Mouse (Mus musculus): Measurements from ENCODE around the gene Fam20c. TPM values are rescaled to one million over a fixed set of nuclear protein-coding genes. Genes with fewer than 3 reads are reported as not detected.
A peak's percentile ranks its signal among the peaks of the same experiment; 100 is the strongest.

Gene Fam20c
- polyA plus RNA-seq, 1 experiment from 2014 or later, result 4.3 TPM

GRCm38 (mm10) chr5:138757616-138758015 lies 3.3 kb downstream of the Fam20c start:
- Histone ChIP-seq H3K27me3 (peaks cover 66% of the 10 kb centered on the region), H3K4me2 (replicated peaks) (no peak overlapping the region), H3K9me3 (no peaks in the 10 kb centered on the region)

GRCm38 (mm10) chr5:138758533-138758932 lies 4.2 kb downstream of the Fam20c start:
- H3K9ac ChIP-seq, result no peak overlapping the region
- H3K4me3 ChIP-seq, result no peak overlapping the region
- H3K36me3 ChIP-seq, result no peaks in the 10 kb centered on the region
- no peak overlapping the region for H3K27ac ChIP-seq
- H3K4me1 ChIP-seq, result peaks cover 58% of the 10 kb centered on the region
- H3K27me3 ChIP-seq, result peaks cover 57% of the 10 kb centered on the region
- WGBS, result 55% methylated on average over 3 of the region's 3 CpGs
- ATAC-seq (ENCODE audit: low FRiP score, low read depth), result no peak
- no peaks in the 10 kb centered on the region for H3K9me3 ChIP-seq
- H3K4me2 ChIP-seq (replicated peaks), result no peak overlapping the region

More at GRCm38 (mm10) chr5:138757616-138758015, 3.3 kb downstream of the Fam20c start:
- Histone ChIP-seq H3K4me3 (no peak overlapping the region), H3K36me3 (no peaks in the 10 kb centered on the region), H3K4me1 (peaks cover 57% of the 10 kb centered on the region), H3K9ac (no peak overlapping the region), H3K27ac (no peak overlapping the region)
- no peak for ATAC-seq (ENCODE audit: low FRiP score, low read depth)
- 89% methylated on average over 12 of the region's 12 CpGs for WGBS

- no peak for ATAC-seq (ENCODE audit: low FRiP score, low read depth)
- WGBS, result 74% methylated on average over 5 of the region's 5 CpGs
- H3K27ac ChIP-seq, result no peak overlapping the region
- H3K4me3 ChIP-seq, result no peak overlapping the region
- no peaks in the 10 kb centered on the region for H3K36me3 ChIP-seq
- H3K4me2 ChIP-seq (replicated peaks), result no peak overlapping the region
- no peaks in the 10 kb centered on the region for H3K9me3 ChIP-seq
- H3K27me3 ChIP-seq, result peaks cover 24% of the 10 kb centered on the region
- peaks cover 29% of the 10 kb centered on the region for H3K4me1 ChIP-seq
- H3K9ac ChIP-seq, result no peak overlapping the region
Measured at GRCm38 (mm10) chr5:138761836-138762334, 7.6 kb downstream of the Fam20c start.

GRCm38 (mm10) chr5:138762361-138762760 lies 8.0 kb downstream of the Fam20c start:
- Histone ChIP-seq H3K36me3 (no peaks in the 10 kb centered on the region), H3K27ac (no peak overlapping the region), H3K27me3 (peaks cover 19% of the 10 kb centered on the region), H3K9ac (no peak overlapping the region), H3K9me3 (no peaks in the 10 kb centered on the region), H3K4me1 (peaks cover 27% of the 10 kb centered on the region), H3K4me3 (no peak overlapping the region), H3K4me2 (replicated peaks) (no peak overlapping the region)
- no peak for ATAC-seq (ENCODE audit: low FRiP score, low read depth)
- 74% methylated on average over 4 of the region's 4 CpGs for WGBS

- H3K27me3 ChIP-seq, result no peaks in the 10 kb centered on the region
- ATAC-seq (ENCODE audit: low FRiP score, low read depth), result no peak
- H3K9ac ChIP-seq, result no peak overlapping the region
- H3K9me3 ChIP-seq, result no peaks in the 10 kb centered on the region
- H3K36me3 ChIP-seq, result no peaks in the 10 kb centered on the region
- no peak overlapping the region for H3K4me2 ChIP-seq (replicated peaks)
- H3K27ac ChIP-seq, result no peak overlapping the region
- peaks cover 25% of the 10 kb centered on the region for H3K4me1 ChIP-seq
- H3K4me3 ChIP-seq, result no peak overlapping the region
- WGBS, result 82% methylated on average over 8 of the region's 8 CpGs
Measured at GRCm38 (mm10) chr5:138764601-138765000, 10.3 kb downstream of the Fam20c start.

- H3K4me2 ChIP-seq (replicated peaks), result no peak overlapping the region
- H3K9ac ChIP-seq, result no peak overlapping the region
- no peaks in the 10 kb centered on the region for H3K36me3 ChIP-seq
- 0 out of 2 replicates have a peak, but pooled peaks cover 4% of the 10 kb centered on the region for H3K4me1 ChIP-seq
- H3K9me3 ChIP-seq, result no peaks in the 10 kb centered on the region
- WGBS, result 75% methylated on average over 11 of the region's 11 CpGs
- ATAC-seq (ENCODE audit: low FRiP score, low read depth), result no peak
- H3K27me3 ChIP-seq, result no peaks in the 10 kb centered on the region
- H3K4me3 ChIP-seq, result no peak overlapping the region
- H3K27ac ChIP-seq, result no peak overlapping the region
Measured at GRCm38 (mm10) chr5:138767650-138768049, 13.3 kb downstream of the Fam20c start.

GRCm38 (mm10) chr5:138768704-138769103 lies 14.4 kb downstream of the Fam20c start:
- whole genome bisulfite sequencing, result 80% methylated on average over 2 of the region's 2 CpGs
- H3K4me3 ChIP-seq, result no peak overlapping the region
- no peaks in the 10 kb centered on the region for H3K27me3 ChIP-seq
- H3K4me1 ChIP-seq, result no peaks in the 10 kb centered on the region
- H3K9ac ChIP-seq, result no peak overlapping the region
- H3K36me3 ChIP-seq, result no peaks in the 10 kb centered on the region
- no peak for ATAC-seq (ENCODE audit: low FRiP score, low read depth)
- H3K27ac ChIP-seq, result no peak overlapping the region
- H3K4me2 ChIP-seq (replicated peaks), result no peak overlapping the region
- H3K9me3 ChIP-seq, result no peaks in the 10 kb centered on the region

GRCm38 (mm10) chr5:138769126-138769525 lies 14.8 kb downstream of the Fam20c start:
- Histone ChIP-seq H3K4me3 (no peak overlapping the region), H3K9me3 (no peaks in the 10 kb centered on the region), H3K27ac (no peak overlapping the region), H3K36me3 (no peaks in the 10 kb centered on the region), H3K4me1 (no peaks in the 10 kb centered on the region), H3K9ac (0 out of 2 replicates have a peak overlapping the region, but pooled peaks have one; percentile 2), H3K27me3 (no peaks in the 10 kb centered on the region), H3K4me2 (replicated peaks) (no peak overlapping the region)
- no peak for ATAC-seq (ENCODE audit: low FRiP score, low read depth)
- WGBS, result 81% methylated on average over 5 of the region's 5 CpGs

GRCm38 (mm10) chr5:138775096-138775495 lies 20.8 kb downstream of the Fam20c start:
- Histone ChIP-seq H3K4me2 (replicated peaks) (no peak overlapping the region), H3K9ac (no peak overlapping the region), H3K4me3 (no peak overlapping the region), H3K36me3 (no peaks in the 10 kb centered on the region), H3K9me3 (no peaks in the 10 kb centered on the region), H3K4me1 (peaks cover 9% of the 10 kb centered on the region), H3K27ac (no peak overlapping the region), H3K27me3 (no peaks in the 10 kb centered on the region)
- ATAC-seq (ENCODE audit: low FRiP score, low read depth), result no peak
- WGBS, result 89% methylated on average over 5 of the region's 5 CpGs

GRCm38 (mm10) chr5:138776346-138776745 lies 22.0 kb downstream of the Fam20c start:
- H3K4me3 ChIP-seq, result no peak overlapping the region
- 57% methylated on average over 1 of the region's 1 CpGs for WGBS
- peaks cover 9% of the 10 kb centered on the region for H3K4me1 ChIP-seq
- H3K9me3 ChIP-seq, result no peaks in the 10 kb centered on the region
- H3K27ac ChIP-seq, result no peak overlapping the region
- no peak overlapping the region for H3K4me2 ChIP-seq (replicated peaks)
- H3K36me3 ChIP-seq, result no peaks in the 10 kb centered on the region
- no peaks in the 10 kb centered on the region for H3K27me3 ChIP-seq
- peak; percentile 19; the same call in 1 of the 2 replicates for ATAC-seq (ENCODE audit: low FRiP score, low read depth)
- H3K9ac ChIP-seq, result no peak overlapping the region

GRCm38 (mm10) chr5:138778731-138779463 lies 24.6 kb downstream of the Fam20c start:
- Histone ChIP-seq H3K4me3 (no peak overlapping the region), H3K27me3 (no peaks in the 10 kb centered on the region), H3K27ac (no peak overlapping the region), H3K36me3 (no peaks in the 10 kb centered on the region), H3K4me1 (peaks cover 14% of the 10 kb centered on the region), H3K9ac (no peak overlapping the region), H3K4me2 (replicated peaks) (no peak overlapping the region), H3K9me3 (no peaks in the 10 kb centered on the region)
- peak; percentile 52; the same call in 1 of the 2 replicates for ATAC-seq (ENCODE audit: low FRiP score, low read depth)
- WGBS, result 61% methylated on average over 9 of the region's 9 CpGs

- H3K4me2 ChIP-seq (replicated peaks), result no peak overlapping the region
- WGBS, result 52% methylated on average over 3 of the region's 3 CpGs
Measured at GRCm38 (mm10) chr5:138779655-138780054, 25.3 kb downstream of the Fam20c start.

More at GRCm38 (mm10) chr5:138779655-138780054, 25.3 kb downstream of the Fam20c start:
- ATAC-seq (ENCODE audit: low FRiP score, low read depth), result no peak
- Histone ChIP-seq H3K4me3 (no peak overlapping the region), H3K9ac (no peak overlapping the region), H3K9me3 (no peaks in the 10 kb centered on the region), H3K27ac (no peak overlapping the region), H3K4me1 (peaks cover 14% of the 10 kb centered on the region), H3K27me3 (no peaks in the 10 kb centered on the region), H3K36me3 (no peaks in the 10 kb centered on the region)
